Mouse (Mus musculus): ENCODE measurements at regions not wholly inside any gene's neighbourhood (a gene's known extent, or its start where the extent isn't known, plus 50 kb on each side); places are given as distances from the start of the nearest gene placed in this dataset.
A peak's percentile ranks its signal among the peaks of the same experiment; 100 is the strongest.

DNA sequence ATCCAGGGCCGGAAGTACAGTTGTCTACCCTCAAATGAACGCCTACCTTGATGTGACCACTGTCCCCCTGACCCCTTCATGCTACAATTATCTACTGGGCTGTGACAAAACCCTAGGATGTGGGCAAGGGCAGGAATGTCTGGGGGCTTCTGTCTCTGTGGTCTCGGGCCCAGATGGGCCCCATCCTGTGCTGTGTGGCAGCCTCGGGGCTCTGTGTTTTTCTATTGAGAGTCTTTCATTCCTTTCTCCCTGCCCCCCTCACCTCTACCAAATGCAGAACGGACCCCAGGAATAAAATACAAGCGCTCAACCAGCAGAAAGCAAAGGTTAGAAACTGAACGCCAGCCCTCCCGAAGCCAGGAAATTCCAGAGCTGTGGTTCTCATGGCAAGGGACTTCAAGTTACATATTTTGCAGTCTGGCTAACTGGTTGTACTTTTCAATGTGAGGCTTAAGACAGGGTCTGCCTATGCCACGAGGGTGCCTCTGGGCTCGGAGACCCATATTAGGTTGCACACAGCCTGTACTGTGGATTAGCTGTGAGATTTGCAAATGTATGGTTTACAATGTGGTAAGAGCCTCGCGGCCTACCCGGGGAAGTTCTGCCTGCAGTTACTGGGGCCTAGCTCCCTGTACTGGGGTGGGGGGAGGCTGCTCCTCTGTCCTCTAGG is 97.7 kb upstream of the Six2 start:
- H3K9me3 ChIP-seq: no peaks in the 10 kb centered on the region; the same call in 1 of the 2 replicates
- no peaks in the 10 kb centered on the region for H3K4me1 ChIP-seq (replicated peaks)
- H3K36me3 ChIP-seq: no peaks in the 10 kb centered on the region
- WGBS: 44% methylated on average over 13 of the region's 13 CpGs
- peaks cover 2% of the 10 kb centered on the region; the same call in 1 of the 2 replicates for H3K27me3 ChIP-seq
- no peak overlapping the region for H3K9ac ChIP-seq
- no peak for ATAC-seq (ENCODE audit: low read depth)
- H3K27ac ChIP-seq (replicated peaks): no peak overlapping the region
- no peak overlapping the region for H3K4me3 ChIP-seq
- H3K4me2 ChIP-seq: no peak overlapping the region

DNA sequence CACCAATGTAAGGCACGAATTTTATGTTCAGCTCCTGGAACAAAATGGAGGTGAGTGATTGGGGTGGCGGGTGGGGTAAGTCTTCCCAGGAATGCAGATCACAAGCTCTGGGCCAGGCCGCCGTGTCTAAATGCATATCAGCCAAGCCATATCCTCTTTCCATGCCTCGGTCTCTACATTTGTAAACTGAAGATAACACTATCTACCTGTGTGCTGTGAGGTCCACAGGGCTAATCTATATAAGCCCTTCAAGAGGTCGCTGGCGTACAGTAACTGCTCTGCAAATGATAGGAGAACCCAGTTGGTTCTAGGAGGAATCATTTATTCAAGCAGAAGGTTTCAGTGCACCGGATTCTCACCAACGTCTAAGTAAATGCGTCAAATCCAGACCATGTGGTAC is 92.4 kb upstream of the Six2 start:
- WGBS: 95% methylated on average over 10 of the region's 10 CpGs
- H3K9ac ChIP-seq: no peak overlapping the region
- H3K4me1 ChIP-seq (replicated peaks): peaks cover 3% of the 10 kb centered on the region; the same call in 1 of the 2 replicates
- no peak overlapping the region for H3K27ac ChIP-seq (replicated peaks)
- peaks cover 6% of the 10 kb centered on the region; the same call in 1 of the 2 replicates for H3K27me3 ChIP-seq
- no peaks in the 10 kb centered on the region; the same call in 1 of the 2 replicates for H3K9me3 ChIP-seq
- H3K4me2 ChIP-seq: no peak overlapping the region
- no peak for ATAC-seq (ENCODE audit: low read depth)
- H3K4me3 ChIP-seq: no peak overlapping the region
- H3K36me3 ChIP-seq: no peaks in the 10 kb centered on the region

DNA sequence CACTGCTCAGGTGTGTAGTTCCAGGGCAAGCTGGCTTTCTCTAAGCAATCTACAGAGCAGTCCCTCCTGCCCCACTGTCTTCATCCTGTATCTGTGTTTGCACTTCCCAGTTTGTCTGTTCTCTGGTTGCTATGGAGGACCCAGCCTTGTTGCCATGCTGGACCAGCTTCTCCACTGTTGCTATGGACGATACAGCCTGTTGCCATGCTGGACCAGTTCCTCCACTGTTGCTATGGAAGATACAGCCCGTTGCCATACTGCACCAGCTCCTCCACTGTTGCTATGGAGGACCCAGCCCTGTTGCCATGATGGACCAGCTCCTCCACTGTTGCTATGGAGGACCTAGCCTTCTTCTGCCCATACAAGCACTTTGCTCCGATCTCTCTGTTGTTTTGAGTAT is 88.8 kb upstream of the Six2 start:
- Histone ChIP-seq H3K9ac (no peak overlapping the region), H3K27ac (replicated peaks) (no peak overlapping the region), H3K4me2 (no peak overlapping the region), H3K4me1 (replicated peaks) (peaks cover 3% of the 10 kb centered on the region; the same call in 1 of the 2 replicates), H3K36me3 (no peaks in the 10 kb centered on the region), H3K9me3 (no peaks in the 10 kb centered on the region), H3K4me3 (no peak overlapping the region), H3K27me3 (peaks cover 6% of the 10 kb centered on the region; the same call in 1 of the 2 replicates)
- peak; percentile 69; the same call in 1 of the 2 replicates for ATAC-seq (ENCODE audit: low read depth)
- 70% methylated on average over 3 of the region's 3 CpGs for WGBS

DNA sequence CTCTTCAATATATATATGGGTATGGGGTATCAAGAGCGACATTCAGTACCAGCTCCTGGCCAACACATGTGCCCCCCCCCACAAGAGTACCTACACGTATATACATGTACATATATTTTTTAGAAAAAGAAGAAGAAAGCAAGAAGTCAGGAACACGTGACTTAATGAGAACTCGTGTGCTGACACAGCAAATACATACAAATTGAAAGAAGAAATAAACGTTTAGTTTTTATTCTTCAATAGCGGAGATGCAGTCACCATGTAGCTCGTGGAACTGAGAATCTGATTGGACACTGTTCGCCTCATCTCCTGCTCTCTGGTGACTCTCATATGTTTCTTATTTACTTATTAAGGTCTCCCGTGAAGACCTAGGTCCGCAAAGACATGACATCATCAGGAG is 80.3 kb upstream of the Six2 start:
- Histone ChIP-seq H3K4me2 (no peak overlapping the region), H3K4me1 (replicated peaks) (no peaks in the 10 kb centered on the region), H3K36me3 (no peaks in the 10 kb centered on the region), H3K27ac (replicated peaks) (no peak overlapping the region), H3K27me3 (no peaks in the 10 kb centered on the region), H3K9ac (no peak overlapping the region), H3K9me3 (no peaks in the 10 kb centered on the region), H3K4me3 (no peak overlapping the region)
- ATAC-seq (ENCODE audit: low read depth): no peak
- WGBS: 86% methylated on average over 10 of the region's 10 CpGs

DNA sequence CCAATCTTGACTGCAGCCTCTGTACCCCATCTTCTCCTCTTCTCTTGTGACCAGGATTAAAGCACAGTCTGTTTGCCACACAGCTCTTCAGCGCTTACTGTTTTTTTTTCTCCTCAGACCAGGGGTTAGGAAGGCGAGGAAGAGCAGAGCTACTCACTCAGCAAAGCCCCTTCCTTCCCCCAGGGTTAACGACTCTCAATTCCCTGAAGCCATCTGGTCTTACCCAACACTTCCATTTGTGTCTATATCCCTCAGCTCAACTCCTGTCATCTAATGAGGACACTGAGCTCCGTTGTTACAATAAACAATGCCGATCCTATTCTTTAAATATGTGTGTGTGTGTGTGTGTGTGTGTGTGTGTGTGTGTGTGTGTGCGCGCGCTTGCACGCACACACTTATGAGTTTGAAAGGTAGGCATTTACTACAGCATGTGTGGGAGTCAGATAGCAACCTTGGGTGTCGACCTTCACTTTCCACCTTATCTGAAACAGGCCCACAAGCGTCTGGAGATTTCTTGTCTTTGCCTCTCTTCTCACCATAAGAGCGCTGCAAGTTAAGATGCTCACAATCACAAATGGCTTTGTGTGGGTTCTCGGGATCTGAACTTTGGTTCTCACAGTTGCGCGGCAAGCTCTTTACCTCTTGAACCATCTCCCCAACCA is 79.3 kb upstream of the Six2 start:
- 80% methylated on average over 15 of the region's 15 CpGs for WGBS

DNA sequence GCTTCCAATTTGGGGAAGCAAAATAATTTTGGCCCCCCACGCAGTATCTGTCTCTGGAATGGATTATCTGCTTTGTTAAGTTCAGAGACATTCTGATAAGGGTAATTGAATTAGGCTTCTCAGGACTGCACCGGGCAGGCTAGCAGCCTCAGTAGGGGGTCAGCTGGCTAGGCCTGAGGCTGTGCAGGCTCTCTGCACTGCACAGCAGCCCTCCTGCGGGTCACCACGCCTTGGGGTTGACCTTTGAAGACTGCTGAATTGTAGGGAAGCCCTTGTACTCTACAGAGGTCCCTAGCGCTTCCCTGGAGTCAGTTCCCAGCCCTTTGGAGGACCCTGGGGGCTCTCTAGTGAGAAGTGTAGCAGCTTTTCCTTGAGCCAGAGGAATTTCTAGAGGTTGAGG is 78.5 kb upstream of the Six2 start:
- WGBS: 16% methylated on average over 5 of the region's 5 CpGs

More for the DNA sequence above, 79.3 kb upstream of the Six2 start:
- Histone ChIP-seq H3K9ac (no peak overlapping the region), H3K36me3 (no peaks in the 10 kb centered on the region), H3K27me3 (no peaks in the 10 kb centered on the region), H3K9me3 (no peaks in the 10 kb centered on the region), H3K4me1 (replicated peaks) (no peaks in the 10 kb centered on the region), H3K27ac (replicated peaks) (no peak overlapping the region), H3K4me2 (no peak overlapping the region), H3K4me3 (no peak overlapping the region)
- no peak for ATAC-seq (ENCODE audit: low read depth)

DNA sequence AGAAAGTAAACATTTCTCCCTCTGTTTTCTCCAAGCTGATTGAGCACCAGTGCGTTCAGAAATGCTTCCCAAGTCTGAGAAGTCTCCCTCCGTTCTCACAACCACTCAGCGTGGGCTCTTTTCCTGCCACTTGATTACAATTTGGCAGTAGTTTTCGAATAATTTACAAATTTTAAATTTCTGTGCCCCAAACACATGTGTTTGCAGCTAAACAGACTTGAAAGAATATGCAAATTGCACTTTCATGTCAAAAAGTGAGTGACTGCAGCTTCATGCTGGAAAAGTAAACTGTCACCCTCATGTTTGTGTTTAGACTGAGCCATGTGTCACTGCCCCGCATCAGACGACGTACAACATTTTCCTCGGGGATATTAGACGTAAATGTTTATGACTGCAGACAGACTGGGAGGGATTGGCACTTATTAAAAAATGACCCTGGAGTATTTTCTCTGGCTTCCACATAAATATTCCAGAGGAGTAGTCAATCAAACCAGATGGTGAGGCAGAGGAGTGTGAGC is 70.6 kb upstream of the Six2 start:
- Histone ChIP-seq H3K27ac (replicated peaks) (no peak overlapping the region), H3K9ac (no peak overlapping the region), H3K4me1 (replicated peaks) (0 out of 2 replicates have a peak, but pooled peaks cover 12% of the 10 kb centered on the region), H3K9me3 (0 out of 2 replicates have a peak, but pooled peaks cover 3% of the 10 kb centered on the region), H3K4me2 (no peak overlapping the region), H3K36me3 (no peaks in the 10 kb centered on the region), H3K27me3 (no peaks in the 10 kb centered on the region; the same call in 1 of the 2 replicates), H3K4me3 (no peak overlapping the region)
- ATAC-seq (ENCODE audit: low read depth): no peak
- 54% methylated on average over 9 of the region's 9 CpGs for WGBS

More for the DNA sequence above, 78.5 kb upstream of the Six2 start:
- no peak; the same call in 1 of the 2 replicates for ATAC-seq (ENCODE audit: low read depth)
- H3K36me3 ChIP-seq: no peaks in the 10 kb centered on the region
- H3K27ac ChIP-seq (replicated peaks): no peak overlapping the region
- no peaks in the 10 kb centered on the region for H3K4me1 ChIP-seq (replicated peaks)
- no peak overlapping the region for H3K4me3 ChIP-seq
- no peaks in the 10 kb centered on the region for H3K9me3 ChIP-seq
- H3K4me2 ChIP-seq: no peak overlapping the region
- no peaks in the 10 kb centered on the region for H3K27me3 ChIP-seq
- no peak overlapping the region for H3K9ac ChIP-seq

DNA sequence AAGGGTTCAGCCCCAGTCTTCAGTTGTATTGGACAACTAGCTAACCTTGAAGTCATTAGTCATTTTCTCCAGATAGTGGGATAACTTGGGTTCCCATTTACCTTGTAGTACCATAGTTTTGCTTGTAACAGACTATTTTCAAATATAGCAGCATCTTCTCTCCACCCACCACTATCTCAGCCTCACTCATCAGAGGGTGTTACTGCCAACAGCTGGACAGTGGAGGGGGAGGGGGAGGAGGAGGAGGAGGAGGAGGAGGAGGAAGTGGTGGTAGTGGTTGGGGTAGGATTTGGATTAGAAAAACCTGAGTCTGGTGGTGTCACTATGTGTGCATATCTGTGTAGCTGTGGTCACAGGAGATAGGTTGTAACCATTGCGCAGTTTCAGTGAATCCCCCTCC is 69.6 kb upstream of the Six2 start:
- H3K4me3 ChIP-seq: no peak overlapping the region
- no peaks in the 10 kb centered on the region for H3K36me3 ChIP-seq
- H3K9ac ChIP-seq: no peak overlapping the region
- H3K4me1 ChIP-seq (replicated peaks): 0 out of 2 replicates have a peak, but pooled peaks cover 12% of the 10 kb centered on the region
- no peak overlapping the region for H3K4me2 ChIP-seq
- H3K27ac ChIP-seq (replicated peaks): no peak overlapping the region
- 0 out of 2 replicates have a peak, but pooled peaks cover 7% of the 10 kb centered on the region for H3K9me3 ChIP-seq
- no peaks in the 10 kb centered on the region; the same call in 1 of the 2 replicates for H3K27me3 ChIP-seq
- no peak for ATAC-seq (ENCODE audit: low read depth)
- WGBS: 92% methylated on average over 1 of the region's 1 CpGs

DNA sequence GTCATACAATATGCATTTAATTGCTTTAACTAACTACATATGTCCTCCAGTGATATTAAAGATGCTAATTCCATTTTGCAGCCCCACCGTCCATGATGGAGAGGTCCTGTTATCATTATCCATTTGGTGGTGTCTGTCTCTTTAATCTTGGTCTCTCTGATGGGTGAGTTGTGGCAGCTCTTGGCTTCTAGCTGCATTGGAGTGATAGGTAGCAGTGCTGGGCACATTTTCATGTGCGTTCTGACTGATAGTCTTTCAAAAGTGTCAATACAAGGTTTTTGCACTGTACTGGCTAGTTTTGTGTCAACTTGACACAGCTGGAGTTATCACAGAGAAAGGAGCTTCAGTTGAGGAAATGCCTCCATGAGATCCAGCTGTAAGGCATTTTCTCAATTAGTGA is 67.5 kb upstream of the Six2 start:
- Histone ChIP-seq H3K27ac (replicated peaks) (no peak overlapping the region), H3K27me3 (peaks cover 10% of the 10 kb centered on the region), H3K4me1 (replicated peaks) (0 out of 2 replicates have a peak, but pooled peaks cover 12% of the 10 kb centered on the region), H3K4me2 (no peak overlapping the region), H3K4me3 (no peak overlapping the region), H3K9ac (no peak overlapping the region), H3K9me3 (0 out of 2 replicates have a peak, but pooled peaks cover 7% of the 10 kb centered on the region), H3K36me3 (no peaks in the 10 kb centered on the region)
- WGBS: 84% methylated on average over 2 of the region's 2 CpGs
- ATAC-seq (ENCODE audit: low read depth): no peak

DNA sequence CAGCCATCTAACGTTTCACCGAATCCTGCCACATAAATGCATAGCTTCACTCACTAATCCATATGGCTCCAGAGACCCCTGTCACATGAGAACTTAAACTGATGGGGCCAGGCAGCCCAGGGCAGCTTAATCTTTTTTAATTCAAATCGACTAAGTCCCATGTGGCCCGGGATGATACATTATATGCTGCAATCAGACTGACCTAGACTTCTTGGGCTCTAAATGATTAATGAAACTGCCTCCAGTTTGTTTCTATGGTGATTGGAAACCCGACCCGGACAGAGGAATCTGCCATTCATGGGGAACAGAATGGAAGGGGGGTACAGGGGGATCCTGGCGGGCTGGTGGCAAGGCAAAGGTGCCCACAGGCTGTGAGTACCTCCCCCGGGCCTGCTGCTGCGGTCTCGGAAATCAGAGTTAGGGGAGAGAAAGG is 60.6 kb upstream of the Six2 start:
- 0 out of 2 replicates have a peak overlapping the region, but pooled peaks have one; percentile 29 for H3K27ac ChIP-seq (replicated peaks)
- peaks cover 52% of the 10 kb centered on the region for H3K27me3 ChIP-seq
- H3K4me2 ChIP-seq: peak overlapping the region; percentile 39
- H3K9me3 ChIP-seq: 0 out of 2 replicates have a peak, but pooled peaks cover 4% of the 10 kb centered on the region
- 0 out of 2 replicates have a peak overlapping the region, but pooled peaks have one; percentile 38 for H3K9ac ChIP-seq
- peak; percentile 89 for ATAC-seq (ENCODE audit: low read depth)
- WGBS: 6% methylated on average over 10 of the region's 10 CpGs
- H3K4me1 ChIP-seq (replicated peaks): peaks cover 22% of the 10 kb centered on the region
- no peaks in the 10 kb centered on the region for H3K36me3 ChIP-seq
- H3K4me3 ChIP-seq: no peak overlapping the region

DNA sequence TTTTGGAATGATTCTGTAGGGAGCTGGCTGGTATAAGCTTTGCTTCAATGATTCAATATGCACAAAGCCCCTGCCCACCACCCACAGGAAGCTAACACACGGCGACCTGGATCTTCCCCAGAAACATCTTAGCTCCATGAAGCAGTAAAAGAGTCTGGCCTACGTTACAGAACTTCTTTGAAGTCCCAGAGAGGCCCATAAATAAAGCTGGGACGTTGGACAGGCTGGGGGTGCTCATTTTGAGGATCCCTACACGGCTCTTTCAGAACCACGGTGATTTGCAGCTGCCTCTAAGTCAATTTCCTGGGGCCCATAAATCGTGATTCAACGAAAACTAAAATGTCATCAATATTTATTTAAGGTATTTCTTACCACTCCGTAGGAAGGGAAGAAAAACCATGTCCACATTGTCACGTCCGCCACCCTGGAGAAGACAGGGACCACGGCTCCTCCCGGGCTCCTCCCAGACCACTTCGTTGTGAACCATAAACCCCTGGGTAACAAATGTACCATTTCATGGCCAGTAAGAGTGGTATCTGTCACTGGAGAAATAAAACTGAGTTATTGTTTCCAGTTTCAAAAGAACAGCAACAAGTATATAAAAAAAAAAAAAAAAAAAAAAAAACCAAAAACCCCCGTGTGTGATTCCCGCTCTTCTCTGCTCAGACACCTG is 60.0 kb upstream of the Six2 start:
- Histone ChIP-seq H3K4me3 (no peak overlapping the region), H3K9me3 (no peaks in the 10 kb centered on the region), H3K4me2 (peak overlapping the region; percentile 39), H3K9ac (no peak overlapping the region), H3K27me3 (peaks cover 56% of the 10 kb centered on the region), H3K4me1 (replicated peaks) (peaks cover 22% of the 10 kb centered on the region), H3K36me3 (no peaks in the 10 kb centered on the region), H3K27ac (replicated peaks) (no peak overlapping the region)
- ATAC-seq (ENCODE audit: low read depth): no peak
- WGBS: 10% methylated on average over 16 of the region's 16 CpGs

All from neural tube, embryonic 13.5 days (tissue).